Mouse (Mus musculus): Measurements from ENCODE around the gene Gm21904. TPM values are rescaled to one million over a fixed set of nuclear protein-coding genes. Genes with fewer than 3 reads are reported as not detected.
"Not testable (repeated sequence)": the region's sequence is repeated elsewhere in the genome, so short reads cannot be mapped to it uniquely, and the experiment has no call there.

Gm21904 gene
- polyA plus RNA-seq (2012; ENCODE audit: insufficient read depth, low replicate concordance): not detected in 2 replicates

GRCm38 (mm10) chrY:17846166-17846565, at the start of gene Gm21904:
TSS of gene Gm21904 (minus strand) at chrY:17846266.
- not testable (repeated sequence) for H3K4me1 ChIP-seq; H3K27me3 ChIP-seq (replicated peaks); H3K36me3 ChIP-seq (replicated peaks; ENCODE audit: low read length); H3K9me3 ChIP-seq; H3K4me3 ChIP-seq (replicated peaks)

DNA sequence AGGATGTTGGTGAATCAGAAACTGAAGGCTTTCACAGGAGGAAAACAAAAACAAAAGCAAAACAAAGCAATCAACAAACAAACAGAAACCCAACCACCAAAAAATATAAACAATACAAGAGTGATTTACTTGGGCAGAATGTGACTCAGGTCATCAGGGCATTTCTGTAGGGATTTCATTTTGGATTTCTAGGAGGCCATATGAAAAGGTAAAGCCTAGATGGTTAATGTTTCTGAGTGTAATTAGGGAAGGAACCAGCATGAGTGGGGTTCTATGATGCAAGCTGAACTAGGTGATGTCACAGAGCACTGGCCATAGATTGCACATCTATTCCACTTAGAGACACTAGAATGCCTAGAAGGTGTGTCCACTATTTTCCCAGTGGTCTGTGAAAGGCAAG, 28.4 kb upstream of the Gm21904 start, which contains the start of the genes Gm20772 and Gm20831:
Gene Gm20772 (plus strand): TSS at position 301 of the 400 bp plus-strand sequence.
Gene Gm20831 (plus strand): TSS at position 301 of the 400 bp plus-strand sequence.
- H3K4me3 ChIP-seq (replicated peaks); H3K36me3 ChIP-seq (replicated peaks; ENCODE audit: low read length); H3K4me1 ChIP-seq: not testable (repeated sequence)

More for the DNA sequence above, 28.4 kb upstream of the Gm21904 start, which contains the start of the genes Gm20772 and Gm20831:
- H3K27me3 ChIP-seq (replicated peaks); H3K9me3 ChIP-seq: not testable (repeated sequence)

Other genes starting within 250 kb of the Gm21904 start
- not detected in 2 replicates for gene Gm20772, start 28.5 kb upstream of the Gm21904 start, polyA plus RNA-seq (2012; ENCODE audit: insufficient read depth, low replicate concordance)
- not detected in 2 replicates for gene Gm20831, start 28.5 kb upstream of the Gm21904 start, polyA plus RNA-seq (2012; ENCODE audit: insufficient read depth, low replicate concordance)
- gene Srsy, start 91.1 kb upstream of the Gm21904 start, polyA plus RNA-seq (2012; ENCODE audit: insufficient read depth, low replicate concordance): not detected in 2 replicates
- not detected in 2 replicates for gene Gm21764, start 215.5 kb upstream of the Gm21904 start, polyA plus RNA-seq (2012; ENCODE audit: insufficient read depth, low replicate concordance)
- not detected in 2 replicates for gene Ssty1, start 242.8 kb upstream of the Gm21904 start, polyA plus RNA-seq (2012; ENCODE audit: insufficient read depth, low replicate concordance)

Measured in megakaryocyte, embryonic 14.5 days (primary cell).